Mouse (Mus musculus): Measurements from ENCODE around the gene Abca15.
"Not testable (repeated sequence)": the region's sequence is repeated elsewhere in the genome, so short reads cannot be mapped to it uniquely, and the experiment has no call there.

Gene Abca15

GRCm38 (mm10) chr7:120328087-120328793, at the start of gene Abca15:
Gene Abca15 (plus strand): TSS chr7:120328670.
- DNase-seq (ENCODE audit: low read depth, low spot score): no peak

DNA sequence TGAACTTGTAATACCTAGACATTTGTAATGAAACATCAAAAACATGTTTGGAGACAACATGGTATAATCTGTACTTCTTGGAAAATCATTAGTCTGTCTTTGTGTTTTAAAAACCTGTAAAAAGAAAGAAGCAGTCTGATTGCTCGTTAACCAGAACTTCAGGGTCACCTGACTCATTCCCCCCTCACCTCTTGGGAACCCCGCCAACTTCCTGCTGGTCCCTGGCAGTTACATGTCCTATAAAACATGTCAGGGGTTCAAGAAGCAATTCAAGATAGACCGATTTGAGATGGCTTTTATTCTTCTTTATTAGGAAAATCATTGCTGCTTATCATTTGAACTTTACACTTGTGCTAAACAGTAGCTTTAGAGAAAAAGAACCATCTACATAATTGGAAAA, 43.2 kb upstream of the Abca15 start:
- DNase-seq (ENCODE audit: low read depth, low spot score): no peak

DNA sequence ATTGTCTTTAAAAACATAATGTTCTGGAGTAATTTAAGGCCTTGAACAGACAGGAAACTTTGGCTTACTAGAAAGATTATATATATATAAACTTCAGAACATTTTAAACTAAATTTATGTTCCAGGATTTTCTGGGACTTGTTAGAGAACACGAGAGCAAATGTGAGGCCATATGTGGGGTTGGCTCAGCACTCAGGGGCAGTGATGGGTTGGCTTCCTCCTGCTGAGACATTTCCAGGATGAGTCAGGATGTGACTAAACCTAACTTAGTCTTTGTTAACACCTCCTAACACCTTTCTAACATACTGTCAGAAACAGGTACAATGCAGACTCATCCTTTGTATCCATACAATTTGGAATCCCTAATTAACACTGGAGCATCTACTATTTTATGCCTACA, 12.4 kb upstream of the Abca15 start:
- peak; percentile 12 for DNase-seq (ENCODE audit: low read depth, low spot score)

GRCm38 (mm10) chr7:120322963-120323362, 5.5 kb upstream of the Abca15 start:
- no peak for DNase-seq (ENCODE audit: low read depth, low spot score)

DNA sequence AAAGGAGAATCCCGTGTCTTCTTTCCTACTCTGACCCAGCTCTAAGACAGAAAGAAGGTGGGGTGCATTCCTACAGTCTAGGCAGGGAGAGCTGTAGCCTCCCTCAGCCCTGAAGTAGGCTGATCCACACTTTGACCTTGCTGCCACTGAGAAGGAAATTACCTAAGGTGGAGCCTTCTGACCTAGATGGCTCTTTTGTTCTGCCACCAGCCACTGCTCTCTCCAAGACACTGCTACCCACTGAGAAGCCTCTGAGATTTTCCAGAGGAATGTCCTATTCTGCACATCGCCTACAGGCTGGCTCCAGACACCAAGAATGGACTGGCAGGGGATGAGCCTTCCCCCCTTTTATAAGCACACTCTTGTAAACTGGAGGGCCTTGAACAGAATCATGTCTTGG, 2.6 kb upstream of the Abca15 start:
- DNase-seq (ENCODE audit: low read depth, low spot score): not testable (repeated sequence)

DNA sequence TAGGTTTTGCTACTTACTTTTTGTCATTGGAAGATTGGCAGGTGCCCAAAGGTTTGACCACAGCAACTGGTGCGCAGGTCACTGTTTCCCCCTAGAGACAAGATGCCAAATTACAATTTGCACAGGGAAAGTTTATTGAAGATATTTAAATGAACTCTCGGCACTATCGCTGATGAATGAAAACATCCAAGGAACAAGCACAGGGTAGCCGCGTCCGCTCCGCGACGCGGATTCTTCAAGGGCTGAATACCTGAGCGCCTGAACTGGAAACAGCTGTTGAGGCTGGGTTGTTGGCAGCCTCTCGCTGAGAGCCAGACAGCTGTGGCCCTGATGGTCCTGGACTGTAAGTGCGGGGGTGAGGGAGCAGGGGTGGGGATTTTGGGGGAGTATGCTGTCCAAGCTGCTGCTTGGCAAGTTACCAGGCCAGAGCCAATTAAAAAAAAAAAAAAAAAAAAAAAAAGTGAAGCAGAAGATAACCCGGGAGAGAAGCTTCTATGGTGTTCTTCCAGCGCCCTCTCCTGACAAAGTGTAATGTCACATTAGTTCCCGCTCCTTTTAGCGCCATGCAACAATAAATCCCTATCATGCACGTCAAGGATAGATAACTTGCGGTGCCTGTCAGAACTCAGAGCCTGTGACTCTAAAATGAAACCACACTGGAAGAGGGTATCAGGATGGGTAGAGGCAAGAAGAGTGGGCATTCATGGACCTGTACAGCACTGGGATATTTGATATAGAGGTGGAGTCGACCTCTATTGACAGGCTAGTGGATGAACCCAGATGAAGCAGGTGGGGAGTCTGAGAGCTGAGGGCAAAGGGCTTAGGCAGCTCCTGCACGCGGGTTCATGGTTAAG, 1.0 kb upstream of the Abca15 start:
- peak; percentile 52 for DNase-seq (ENCODE audit: low read depth, low spot score)

GRCm38 (mm10) chr7:120361159-120361558, 32.7 kb downstream of the Abca15 start:
- no peak for DNase-seq (ENCODE audit: low read depth, low spot score)

DNA sequence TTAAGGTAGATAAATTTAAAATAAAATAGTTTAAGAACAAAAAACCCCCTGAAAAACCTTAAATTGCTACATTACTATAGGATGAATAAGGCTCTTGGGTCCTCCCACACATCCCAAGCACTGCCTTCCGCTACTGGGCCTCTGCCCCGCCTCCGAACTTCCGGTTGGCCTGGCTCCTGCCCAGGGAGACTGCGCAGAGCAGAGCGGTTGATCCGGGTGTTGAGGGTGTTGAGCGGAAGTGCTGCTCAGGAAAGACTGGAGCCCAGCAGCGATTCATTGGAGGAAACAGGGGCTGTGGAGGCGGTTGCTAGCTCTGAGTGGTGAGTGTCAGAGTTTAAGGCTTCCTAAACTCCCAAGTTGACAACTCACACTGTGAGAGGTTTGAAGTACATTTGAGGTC, 81.0 kb downstream of the Abca15 start, which contains the start of gene Abca16:
TSS of gene Abca16 (plus strand) at position 201 of the 400 bp plus-strand sequence.
- DNase-seq (ENCODE audit: low read depth, low spot score): no peak

- no peak for DNase-seq (ENCODE audit: low read depth, low spot score)
Observed at GRCm38 (mm10) chr7:120412391-120412790, 83.9 kb downstream of the Abca15 start.

- no peak for DNase-seq (ENCODE audit: low read depth, low spot score)
Observed at GRCm38 (mm10) chr7:120426625-120427024, 98.2 kb downstream of the Abca15 start.

GRCm38 (mm10) chr7:120431464-120431863, 103.0 kb downstream of the Abca15 start:
- DNase-seq (ENCODE audit: low read depth, low spot score): no peak
